In the genomic region with DNA sequence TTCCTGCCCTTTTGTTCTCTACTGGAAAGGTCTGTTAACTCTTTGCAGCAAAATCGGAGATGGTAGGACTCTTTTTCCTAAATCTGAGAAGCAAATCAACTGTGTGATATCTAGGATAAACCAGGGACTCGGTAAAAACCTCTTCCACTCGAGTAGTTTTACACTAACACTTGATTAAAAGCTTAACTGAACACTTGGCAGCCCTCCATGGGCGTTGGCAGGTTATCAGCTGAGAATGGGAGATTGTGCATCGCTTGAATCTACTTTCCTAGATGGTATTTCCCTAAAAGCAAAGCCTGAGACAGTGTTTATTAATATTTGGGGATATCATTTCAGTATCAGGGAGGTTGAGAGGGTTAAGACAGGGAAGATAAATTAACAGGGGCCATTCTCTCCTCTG, we compare ENCODE assay signal across 9 mouse cellular contexts.
DNase-seq lines count a peak whose midpoint lies in the region; ATAC-seq and TF ChIP-seq lines count a peak whose summit lies in the region.
"Had no signal": no experiment of that assay in that cellular context is flagged by ENCODE, and none has a peak within 500 bp of the region (broad histone marks: within the 10 kb centered on the region; RNA-seq: fewer than 3 reads in every experiment).

No protein-coding gene starts in this region.

- H3K27me3 ChIP-seq in liver, postnatal 0 days (ENCODE audit: insufficient read depth, low read length): no peaks in the 10 kb centered on the region
- H3K27me3 ChIP-seq: midbrain, embryonic 12.5 days had no signal

- 49% methylated on average over 5 of the region's 5 CpGs for WGBS in liver, postnatal 0 days (ENCODE audit: insufficient replicate concordance)

- H3K4me1 ChIP-seq in liver, postnatal 0 days (ENCODE audit: insufficient read depth): no peaks in the 10 kb centered on the region
- H3K4me1 ChIP-seq: midbrain, embryonic 12.5 days had no signal

- TF ChIP-seq EP300 in liver, postnatal 0 days (IDR thresholded peaks at IDR 0.05; ENCODE audit: low read depth): no peak

- 0 out of 2 replicates have a peak, but pooled peaks have one; percentile 20 for ATAC-seq in cerebellum, adult (ENCODE audit: insufficient number of reproducible peaks, low FRiP score, low TSS enrichment)
- no peak for ATAC-seq in liver, postnatal 0 days

- TF ChIP-seq CTCF in liver, postnatal 0 days (IDR thresholded peaks at IDR 0.05; ENCODE audit: low read depth): no peak

- DNase-seq in heart, postnatal 4 days: peak; percentile 17
- DNase-seq in heart, adult 11 months: no peak
- peak; percentile 35 for DNase-seq in kidney, adult 9 months
- peak; percentile 94 for DNase-seq in left cerebral cortex, postnatal 4 days
- DNase-seq in embryo, embryonic 10.5 days (ENCODE audit: low spot score): no peak
- no peak for DNase-seq in liver, postnatal 0 days
- DNase-seq in spleen, adult 18-20 months: no peak

- intact Hi-C loops in left cerebral cortex, postnatal 4 days (cut with DNase I): no loop called here

- H3K9ac ChIP-seq in liver, postnatal 0 days (replicated peaks): no peak overlapping the region
- H3K9ac ChIP-seq: midbrain, embryonic 12.5 days had no signal

- no peak overlapping the region for H3K27ac ChIP-seq in liver, postnatal 0 days (ENCODE audit: low read depth)
- H3K27ac ChIP-seq: midbrain, embryonic 12.5 days had no signal

- H3K9me3 ChIP-seq in liver, postnatal 0 days (ENCODE audit: low read length): no peaks in the 10 kb centered on the region
- H3K9me3 ChIP-seq: midbrain, embryonic 12.5 days had no signal

- H3K4me2 ChIP-seq in liver, postnatal 0 days (ENCODE audit: low read depth, low read length): no peak overlapping the region
- H3K4me2 ChIP-seq: midbrain, embryonic 12.5 days had no signal

- H3K4me3 ChIP-seq in liver, postnatal 0 days (ENCODE audit: low read depth, low read length): no peak overlapping the region
- H3K4me3 ChIP-seq: midbrain, embryonic 12.5 days had no signal

- no peaks in the 10 kb centered on the region for H3K36me3 ChIP-seq in liver, postnatal 0 days (replicated peaks; ENCODE audit: insufficient read depth, low read length)
- H3K36me3 ChIP-seq: midbrain, embryonic 12.5 days had no signal

Comparison
In these comparisons a context has a peak if more than half of its experiments do, and no peak if none do; other contexts are left out.
1. DNase-seq: peak in heart, postnatal 4 days (single experiment), kidney, adult 9 months (single experiment) and left cerebral cortex, postnatal 4 days (single experiment); none in heart, adult 11 months (single experiment), embryo, embryonic 10.5 days (single experiment), liver, postnatal 0 days (single experiment) and spleen, adult 18-20 months (0 of 2).